Mouse (Mus musculus) ES-Bruce4 (cell line): ENCODE results near the gene Cemip. TPM values are rescaled to one million over a fixed set of nuclear protein-coding genes. Genes with fewer than 3 reads are reported as not detected.

Experiments used
- H3K27ac ChIP-seq: 2 replicates; pipeline ENCODE4 v1.5.1; 2012; ENCODE audit warnings: low read length, inconsistent platforms; ENCODE audit not compliant: insufficient read depth
- H3K27me3 ChIP-seq: 2 replicates; pipeline ENCODE4 v1.6.1; 2012; ENCODE audit warnings: mild to moderate bottlenecking, low read length, inconsistent platforms; ENCODE audit not compliant: control insufficient read depth, poor library complexity, insufficient read depth, severe bottlenecking
- H3K36me3 ChIP-seq: 2 replicates; pipeline ENCODE4 v1.6.1; 2012; ENCODE audit warnings: inconsistent platforms, mild to moderate bottlenecking, low read length, moderate library complexity; ENCODE audit not compliant: control insufficient read depth, poor library complexity, insufficient read depth, severe bottlenecking
- H3K4me1 ChIP-seq: one replicate; pipeline ENCODE4 v1.8.1; 2011; ENCODE audit warnings: low read length; ENCODE audit not compliant: control insufficient read depth, insufficient read depth
- H3K4me3 ChIP-seq: 2 replicates; pipeline ENCODE4 v1.5.1; 2011; ENCODE audit warnings: low read depth, mild to moderate bottlenecking, low read length
- H3K9ac ChIP-seq: 2 replicates; pipeline ENCODE4 v1.6.1; 2012; ENCODE audit warnings: low read depth, mild to moderate bottlenecking, inconsistent platforms; ENCODE audit not compliant: poor library complexity, severe bottlenecking
- H3K9me3 ChIP-seq: replicated peaks from 2 replicates; pipeline ENCODE4 v1.6.1; 2012; ENCODE audit warnings: mild to moderate bottlenecking, low read length, inconsistent platforms; ENCODE audit not compliant: control insufficient read depth, poor library complexity, insufficient read depth, severe bottlenecking
- CTCF ChIP-seq: IDR thresholded peaks from one replicate; pipeline ENCODE4 v1.8.1; 2011; ENCODE audit warnings: low read depth, low read length
- EP300 ChIP-seq: IDR thresholded peaks from 2 replicates; pipeline ENCODE4 v1.6.1; 2011; ENCODE audit warnings: low read depth, low read length; ENCODE audit not compliant: insufficient read depth
- POLR2A ChIP-seq: IDR thresholded peaks from one replicate; pipeline ENCODE4 v1.8.1; 2011; ENCODE audit warnings: low read length; ENCODE audit not compliant: insufficient read depth
- polyA plus RNA-seq: library from polyadenylated mRNA; stranded (reverse); fragments of >200 nt; gene quantifications from 2 replicates; pipeline ENCODE4 v1.2.4, GENCODE M21; 2011; ENCODE audit warnings: low read depth; ENCODE audit not compliant: missing spikeins, insufficient read depth, insufficient read length

Cemip gene
- polyA plus RNA-seq, 1 experiment, result 0.72 TPM

GRCm38 (mm10) chr7:84029120-84029771 lies 57.1 kb downstream of the Cemip start:
- Histone ChIP-seq H3K4me1 (no peaks in the 10 kb centered on the region), H3K36me3 (no peaks in the 10 kb centered on the region), H3K27me3 (no peaks in the 10 kb centered on the region), H3K27ac (no peak overlapping the region), H3K4me3 (no peak overlapping the region), H3K9ac (no peak overlapping the region), H3K9me3 (no peaks in the 10 kb centered on the region)
- TF ChIP-seq POLR2A (no peak), CTCF (no peak), EP300 (no peak)

- Histone ChIP-seq H3K27me3 (no peaks in the 10 kb centered on the region), H3K4me3 (no peak overlapping the region)
These were observed 57.9 kb downstream of the Cemip start for GRCm38 (mm10) chr7:84028368-84028767.

DNA sequence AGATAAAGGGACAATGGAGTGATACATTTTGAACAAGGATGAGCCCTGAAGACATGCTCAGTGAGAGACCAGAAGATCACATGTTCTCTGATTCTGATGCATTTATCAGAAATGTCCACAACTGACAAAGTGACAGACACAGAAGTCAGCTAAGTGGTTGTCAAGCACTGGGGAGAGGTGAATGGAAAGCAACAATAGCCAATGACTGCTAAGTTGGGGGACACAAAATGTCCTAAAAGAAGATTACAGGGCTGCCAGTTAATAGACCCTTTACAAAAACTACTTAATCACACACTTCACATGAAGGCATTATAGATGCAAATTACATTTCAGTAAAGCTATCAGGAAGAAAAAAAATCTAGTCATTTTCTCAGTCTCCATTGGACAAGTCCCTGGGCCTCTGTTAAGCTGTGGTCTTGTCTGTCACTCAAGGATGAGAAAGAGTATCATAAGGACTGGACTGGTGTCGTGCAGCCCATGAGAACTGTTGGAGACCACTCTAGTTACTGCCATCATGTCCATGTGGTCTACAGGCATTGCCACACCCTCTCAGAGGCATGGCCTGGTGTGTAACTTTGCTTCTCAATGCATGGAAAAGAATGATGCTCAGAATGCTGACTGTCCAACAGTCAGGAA lies 59.2 kb downstream of the Cemip start:
- Histone ChIP-seq H3K27ac (no peak overlapping the region), H3K27me3 (no peaks in the 10 kb centered on the region), H3K36me3 (no peaks in the 10 kb centered on the region), H3K4me1 (no peaks in the 10 kb centered on the region), H3K9ac (no peak overlapping the region), H3K4me3 (no peak overlapping the region), H3K9me3 (no peaks in the 10 kb centered on the region)
- TF ChIP-seq EP300 (no peak), CTCF (no peak), POLR2A (no peak)

More at GRCm38 (mm10) chr7:84028368-84028767, 57.9 kb downstream of the Cemip start:
- TF ChIP-seq POLR2A (no peak), EP300 (no peak), CTCF (no peak)
- no peaks in the 10 kb centered on the region for H3K36me3 ChIP-seq
- no peak overlapping the region for H3K9ac ChIP-seq
- H3K9me3 ChIP-seq, result no peaks in the 10 kb centered on the region
- H3K4me1 ChIP-seq, result no peaks in the 10 kb centered on the region
- H3K27ac ChIP-seq, result no peak overlapping the region

GRCm38 (mm10) chr7:84026090-84026489 lies 60.2 kb downstream of the Cemip start:
- H3K4me1 ChIP-seq, result no peaks in the 10 kb centered on the region
- TF ChIP-seq CTCF (no peak), EP300 (no peak), POLR2A (no peak)
- no peak overlapping the region for H3K27ac ChIP-seq

DNA sequence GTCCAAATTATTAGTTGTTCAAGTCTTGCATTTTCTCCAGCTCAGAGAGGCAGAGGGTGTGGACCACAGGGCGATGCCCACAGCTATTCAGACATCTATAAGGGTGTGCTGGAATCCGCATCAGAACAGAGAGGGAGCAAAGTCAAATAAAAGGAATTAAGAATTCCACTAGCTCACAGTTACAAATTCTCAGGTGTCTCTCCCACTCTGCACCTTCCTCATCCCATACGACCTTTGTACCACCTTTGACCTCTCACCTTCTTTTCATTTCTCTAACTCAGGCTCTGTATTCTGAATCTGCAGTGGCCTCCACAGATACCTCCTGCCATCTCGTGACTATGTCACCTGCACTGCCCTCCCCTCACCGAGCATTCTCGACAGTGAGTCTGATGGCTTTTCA lies 62.8 kb downstream of the Cemip start:
- Histone ChIP-seq H3K27me3 (no peaks in the 10 kb centered on the region), H3K9ac (no peak overlapping the region), H3K4me3 (no peak overlapping the region), H3K9me3 (no peaks in the 10 kb centered on the region), H3K36me3 (no peaks in the 10 kb centered on the region), H3K4me1 (no peaks in the 10 kb centered on the region), H3K27ac (no peak overlapping the region)
- TF ChIP-seq POLR2A (no peak), EP300 (no peak), CTCF (no peak)

More at GRCm38 (mm10) chr7:84026090-84026489, 60.2 kb downstream of the Cemip start:
- no peaks in the 10 kb centered on the region for H3K36me3 ChIP-seq
- no peak overlapping the region for H3K4me3 ChIP-seq
- no peak overlapping the region for H3K9ac ChIP-seq
- H3K9me3 ChIP-seq, result no peaks in the 10 kb centered on the region
- H3K27me3 ChIP-seq, result no peaks in the 10 kb centered on the region

- Histone ChIP-seq H3K9ac (no peak overlapping the region), H3K4me3 (no peak overlapping the region), H3K36me3 (no peaks in the 10 kb centered on the region), H3K4me1 (no peaks in the 10 kb centered on the region), H3K27ac (no peak overlapping the region), H3K9me3 (no peaks in the 10 kb centered on the region), H3K27me3 (no peaks in the 10 kb centered on the region)
- no peak for TF ChIP-seq POLR2A
- no peak for TF ChIP-seq EP300
- no peak for TF ChIP-seq CTCF
These were observed 63.8 kb downstream of the Cemip start for GRCm38 (mm10) chr7:84022462-84022861.
